Mouse (Mus musculus) WW6 (cell line): ENCODE measurements around the gene Ephb1.

Experiments used
- DNase-seq: peaks from one replicate; pipeline ENCODE4 v3.0.0-alpha.2; 2013; ENCODE audit warnings: low read depth, low spot score

Gene Ephb1

DNA sequence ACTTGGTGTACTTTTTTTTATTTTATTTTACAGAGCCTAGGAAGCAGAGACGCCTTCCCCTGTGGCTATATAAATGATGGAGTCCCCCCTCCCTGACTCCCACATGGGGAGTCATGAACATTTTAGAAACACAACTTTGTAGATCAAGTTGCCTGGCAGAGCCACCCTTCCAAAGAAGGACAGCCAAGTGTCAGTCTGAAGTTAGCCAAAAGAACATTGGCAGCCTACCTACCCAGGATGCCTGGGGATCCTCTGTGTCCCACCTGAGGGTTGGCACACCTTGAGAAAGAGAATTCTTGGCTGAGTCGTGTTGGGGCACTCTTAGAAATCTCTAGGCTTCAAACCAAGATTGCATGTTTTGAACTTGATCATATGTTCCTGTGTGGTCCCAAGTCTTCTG lies 360.4 kb downstream of the Ephb1 start:
- no peak for DNase-seq

DNA sequence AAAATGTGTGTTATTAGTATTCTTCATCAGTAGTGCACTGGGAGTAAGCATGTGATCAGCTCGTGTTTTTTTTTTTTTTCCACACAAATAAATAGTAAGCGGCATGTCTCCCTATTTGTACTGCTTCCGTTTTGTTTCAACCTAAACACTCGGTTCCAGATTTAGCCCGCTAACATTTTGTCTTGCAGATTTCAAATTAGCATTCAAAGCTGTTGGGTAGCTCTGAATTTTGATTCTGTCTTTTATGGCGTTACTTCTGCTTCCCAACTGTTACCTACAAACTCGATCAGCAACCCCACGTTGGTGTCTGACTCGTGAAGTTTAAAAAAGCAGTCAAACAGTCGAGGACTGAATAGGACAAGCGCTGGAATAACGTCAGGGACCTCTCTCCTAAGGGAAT lies 363.7 kb downstream of the Ephb1 start:
- DNase-seq, result no peak

DNA sequence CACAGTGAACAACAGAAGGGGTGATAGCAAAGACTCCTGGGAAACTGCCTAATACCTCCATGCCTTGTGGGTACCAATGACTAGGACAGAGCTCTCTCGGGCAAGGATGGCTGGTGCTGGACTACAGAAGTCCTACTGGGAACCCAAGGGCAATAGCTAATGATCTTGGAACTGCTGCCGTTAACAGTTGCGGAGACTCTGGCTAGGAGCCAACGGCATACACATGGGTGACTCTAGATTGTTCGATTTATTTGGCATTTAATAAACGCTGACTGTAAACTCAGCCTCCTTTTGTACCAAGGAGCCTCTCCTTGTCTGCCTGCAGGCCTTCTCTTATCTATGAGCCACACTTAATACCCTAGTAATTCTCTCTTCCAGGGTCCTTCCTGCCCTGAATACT lies 364.5 kb downstream of the Ephb1 start:
- DNase-seq, result no peak

DNA sequence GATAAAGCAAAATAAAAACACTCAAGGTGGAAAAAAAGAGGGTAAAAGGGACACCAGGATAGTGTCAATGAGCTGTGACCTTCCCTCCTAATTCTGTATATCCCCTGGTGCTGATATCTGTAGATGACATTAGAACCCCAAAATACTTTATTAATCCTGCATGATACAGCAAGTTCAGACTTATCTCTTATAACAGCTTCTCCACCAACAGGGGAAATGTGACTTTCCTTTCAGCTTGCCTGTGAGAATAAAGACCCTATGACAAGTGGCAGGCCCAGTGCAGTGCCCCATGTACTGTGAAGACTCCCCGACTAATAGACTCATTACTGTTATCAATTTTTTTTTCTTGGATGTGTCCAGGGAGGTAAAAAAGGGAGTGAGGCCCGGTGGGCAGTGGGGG lies 367.6 kb downstream of the Ephb1 start:
- DNase-seq, result no peak

DNA sequence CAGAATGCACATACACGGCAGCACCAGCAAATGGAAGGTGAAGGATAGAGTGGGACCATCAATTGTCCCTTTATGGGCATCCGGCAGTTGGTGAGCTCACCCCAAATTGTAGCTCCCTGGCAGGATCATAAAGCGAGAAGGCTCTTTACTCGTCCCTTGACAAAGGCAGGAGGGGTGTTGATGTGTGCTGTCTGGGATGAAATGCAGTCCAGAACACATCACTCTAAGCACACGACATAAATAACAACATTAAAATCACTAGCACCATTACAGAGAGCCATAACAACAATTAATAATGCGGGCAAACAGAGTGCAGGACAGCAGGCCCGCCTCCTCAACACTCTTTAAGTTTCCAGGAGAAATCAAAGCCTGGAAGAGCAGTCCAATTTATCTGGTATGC lies 372.1 kb downstream of the Ephb1 start:
- no peak for DNase-seq

DNA sequence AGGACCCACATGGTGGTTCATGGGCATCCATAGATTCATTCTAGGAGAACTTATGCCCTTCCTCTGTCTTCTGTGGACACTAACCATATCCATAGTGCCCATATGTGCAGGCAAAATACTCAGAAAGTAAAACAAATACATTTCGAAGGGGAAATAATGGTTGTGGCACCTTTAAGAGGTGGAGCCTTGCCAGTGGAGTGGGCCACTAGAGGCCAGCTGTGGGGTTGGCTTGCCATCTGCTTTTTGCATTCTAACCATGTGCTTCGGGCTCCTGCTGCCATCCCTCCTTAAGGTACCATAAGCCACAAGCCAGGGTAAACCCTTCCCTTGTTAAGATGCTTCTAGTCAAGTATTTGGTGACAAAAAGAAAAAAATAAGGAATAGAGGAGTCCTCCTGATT lies 373.3 kb downstream of the Ephb1 start:
- DNase-seq, result no peak

DNA sequence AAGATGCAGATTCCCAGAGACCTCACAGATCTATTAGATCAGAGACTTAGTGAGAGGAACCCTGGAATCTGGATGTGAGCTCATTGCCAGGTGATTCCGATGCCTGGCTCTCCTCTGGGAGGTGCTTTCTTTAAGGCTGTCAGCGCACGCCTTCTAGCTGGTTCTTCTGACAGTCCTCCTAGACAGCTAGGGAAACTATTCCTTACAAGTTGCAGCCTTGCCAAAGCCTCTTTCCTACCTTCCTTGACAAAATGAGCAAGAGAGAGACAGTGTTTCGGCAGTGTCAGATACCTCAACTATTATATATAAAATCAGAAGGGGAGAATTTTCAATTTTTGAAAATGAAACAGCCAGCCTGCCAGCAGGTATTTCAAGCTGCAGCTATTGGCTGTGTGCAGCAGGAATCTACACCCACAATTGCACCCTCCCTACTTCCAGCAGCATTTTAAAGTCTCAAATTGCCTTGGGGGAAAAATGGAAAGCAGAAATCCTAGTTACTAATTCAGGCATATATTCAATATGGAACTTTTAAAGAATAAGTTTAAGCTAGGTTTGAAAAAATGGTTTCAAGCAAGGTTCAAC lies 377.5 kb downstream of the Ephb1 start:
- no peak for DNase-seq

DNA sequence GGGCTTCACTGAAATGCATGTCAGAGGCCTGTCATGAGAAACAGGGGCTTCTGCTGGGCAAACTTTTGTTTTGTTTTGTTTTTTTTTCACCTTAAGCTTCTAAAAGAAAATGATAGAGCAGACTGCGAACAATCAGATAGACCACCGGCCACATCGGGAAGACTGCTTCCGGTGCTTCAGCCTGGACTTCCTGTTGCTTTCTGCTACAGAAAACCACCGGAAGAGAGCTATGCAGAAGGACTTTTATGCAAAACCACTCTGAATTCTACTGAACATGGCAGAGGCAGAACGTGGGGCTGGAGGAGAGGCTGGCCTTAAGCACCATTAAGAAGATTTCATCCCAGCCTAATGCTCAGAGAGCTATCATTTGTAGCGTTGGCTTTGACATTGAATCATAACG lies 382.2 kb downstream of the Ephb1 start:
- no peak for DNase-seq

DNA sequence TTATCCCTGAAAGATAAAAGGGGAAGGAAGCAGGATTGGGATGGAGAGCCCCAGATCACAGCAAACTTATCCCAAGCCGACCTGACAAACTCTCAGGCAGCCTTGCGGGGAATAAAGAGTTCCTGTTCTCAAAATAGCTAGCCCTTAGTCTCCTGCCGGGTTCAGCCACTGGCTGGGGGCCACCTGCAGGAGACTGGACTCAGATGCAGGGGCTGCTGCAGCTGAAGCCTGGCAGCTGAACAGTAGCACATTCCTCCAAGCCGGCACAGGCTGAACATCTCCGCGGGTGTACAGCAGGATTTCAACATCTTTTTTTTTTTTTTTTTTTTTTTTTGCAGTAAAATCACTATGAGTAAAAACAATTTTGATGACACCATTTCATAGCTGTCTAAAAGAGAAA lies 382.7 kb downstream of the Ephb1 start:
- no peak for DNase-seq

DNA sequence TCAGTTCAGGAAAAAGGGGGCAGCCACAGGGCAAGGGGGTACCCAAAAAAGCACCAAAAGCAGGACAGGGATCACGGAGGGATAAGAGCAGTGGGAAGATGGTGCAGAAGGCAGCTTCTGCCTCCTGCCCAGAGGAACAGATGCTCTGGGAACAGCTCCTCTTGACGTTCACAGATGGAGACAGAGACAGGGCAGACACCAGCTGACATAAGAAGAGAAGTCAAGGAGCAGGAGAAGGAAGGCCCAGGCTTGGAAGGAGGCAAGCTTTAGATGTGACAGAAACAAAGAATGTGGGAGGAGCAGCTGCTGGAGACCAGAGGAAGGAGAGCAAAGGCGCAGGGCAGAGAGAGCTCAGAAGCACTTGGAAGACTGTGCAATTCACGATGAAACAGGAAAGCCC lies 398.3 kb downstream of the Ephb1 start:
- DNase-seq, result no peak

DNA sequence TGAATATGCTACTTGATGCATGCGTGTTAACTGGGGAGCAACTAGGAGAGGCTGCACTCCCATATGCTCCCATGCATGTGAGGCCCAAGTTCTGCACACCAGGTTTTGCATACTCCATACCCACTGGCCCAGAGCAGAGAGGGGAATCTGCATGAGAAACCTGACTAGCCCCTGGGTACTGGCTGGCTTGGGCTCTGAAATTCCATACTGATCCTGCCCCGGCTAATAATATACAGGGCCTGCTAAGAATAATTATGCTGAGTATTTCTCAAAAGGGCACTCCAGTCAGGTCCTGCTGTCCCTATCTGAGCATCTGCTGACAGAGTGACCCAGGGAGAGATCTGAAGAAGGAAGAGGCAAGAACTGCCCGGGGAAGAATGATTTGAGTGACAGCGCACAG lies 400.0 kb downstream of the Ephb1 start:
- DNase-seq, result no peak

DNA sequence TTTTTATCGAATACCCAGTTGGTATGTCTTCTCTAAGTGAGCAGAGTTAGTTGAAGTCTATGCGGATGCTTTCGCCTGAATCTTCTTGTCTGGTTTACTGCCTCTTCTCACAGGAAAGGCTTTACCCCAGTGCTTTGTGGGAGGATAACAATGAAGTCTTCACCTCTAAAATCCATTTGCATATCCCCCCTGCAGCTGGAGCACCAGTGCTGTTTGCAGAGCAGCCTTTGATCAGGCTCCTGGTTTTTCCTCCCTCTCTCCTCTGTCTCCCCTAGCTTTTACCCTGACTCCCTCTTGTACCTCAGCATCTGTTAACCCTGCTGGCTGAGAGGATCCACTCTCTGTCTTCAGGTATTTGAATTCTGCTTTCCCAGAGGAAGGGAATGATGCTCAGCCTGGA lies 404.4 kb downstream of the Ephb1 start:
- no peak for DNase-seq

DNA sequence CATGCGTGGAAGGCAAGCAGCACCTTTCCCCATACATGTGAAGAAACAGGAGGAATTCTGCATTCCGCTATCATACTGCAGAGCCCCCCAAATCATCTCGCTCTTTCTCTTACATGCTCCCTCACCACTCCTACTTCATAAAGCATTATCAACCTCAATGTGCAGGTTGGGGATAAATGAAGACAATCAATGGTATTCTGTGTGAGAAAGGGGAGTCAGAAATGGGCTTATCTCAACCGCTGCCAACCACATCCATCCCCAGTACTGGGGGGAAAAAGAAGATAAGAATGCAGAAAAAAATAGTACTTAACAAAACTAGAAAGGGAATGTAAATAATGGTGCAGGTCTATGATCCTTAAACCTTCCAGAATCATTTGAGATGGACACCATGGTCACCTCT lies 408.7 kb downstream of the Ephb1 start:
- no peak for DNase-seq

DNA sequence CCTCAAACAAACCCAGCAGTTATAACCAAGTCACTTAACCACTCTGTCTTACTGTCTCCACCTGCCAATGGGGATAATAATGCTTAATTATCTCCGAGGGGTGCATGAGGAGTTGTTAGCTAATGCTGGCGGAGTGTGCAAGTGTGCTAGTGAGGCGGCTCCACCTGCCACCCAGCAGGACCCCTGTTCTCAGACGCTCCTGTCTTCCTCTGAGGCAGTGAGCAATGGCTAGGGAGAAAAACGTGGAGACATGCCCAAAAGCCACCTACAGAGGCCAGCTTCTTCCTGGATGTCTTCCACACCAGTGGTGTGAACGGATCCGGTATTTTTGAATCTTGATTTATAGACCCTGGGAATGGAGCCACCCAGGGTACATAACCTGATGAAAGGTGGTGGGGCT lies 409.2 kb downstream of the Ephb1 start:
- DNase-seq, result no peak

DNA sequence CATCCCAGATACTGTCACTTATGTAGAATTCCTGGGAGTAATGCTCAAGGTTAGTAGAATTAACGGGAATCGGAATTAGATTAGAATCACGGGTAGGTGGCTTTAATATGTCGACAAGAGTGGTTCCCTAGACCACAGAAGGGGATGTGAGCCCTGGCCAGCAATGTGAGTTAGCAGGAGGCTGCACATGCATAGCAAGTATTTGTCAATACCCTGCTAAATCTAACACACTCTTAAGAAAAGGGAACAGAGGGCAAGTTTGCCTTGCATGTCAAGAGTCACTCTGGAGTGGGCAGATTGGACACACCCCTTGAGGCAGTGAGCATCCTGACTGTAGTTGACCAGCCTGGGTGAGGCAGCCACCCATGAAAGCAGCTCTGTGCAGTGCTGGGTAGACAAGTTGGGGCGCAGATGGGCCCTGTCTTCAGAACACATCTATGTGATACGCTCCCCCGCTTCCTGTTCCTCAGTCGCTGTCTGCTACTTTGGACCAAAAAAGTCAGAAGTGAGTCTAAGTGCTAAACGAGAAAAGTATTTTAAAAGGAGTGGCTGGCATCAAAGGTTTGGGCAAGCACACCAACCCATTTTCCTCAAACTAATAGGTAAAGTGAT lies 412.3 kb downstream of the Ephb1 start:
- DNase-seq, result no peak

DNA sequence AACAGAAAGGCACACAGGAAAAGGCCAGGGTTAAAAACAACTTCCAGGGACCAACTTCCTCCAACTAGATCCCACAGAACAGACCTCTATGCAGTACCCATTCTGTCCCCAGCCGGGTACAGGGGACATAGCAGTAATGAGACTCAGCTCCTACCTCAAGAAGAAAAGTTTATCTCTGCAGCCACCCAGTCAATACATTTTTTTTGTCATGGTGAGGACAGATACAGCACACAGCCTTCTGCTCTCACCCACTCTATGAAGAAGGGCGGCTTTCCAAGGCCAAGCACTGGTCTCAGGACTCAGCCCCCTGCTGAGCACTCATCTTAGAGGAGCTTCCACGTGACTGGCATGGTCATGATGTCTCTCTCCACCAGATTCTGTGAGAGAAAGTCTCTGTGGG lies 414.3 kb downstream of the Ephb1 start:
- DNase-seq, result no peak

DNA sequence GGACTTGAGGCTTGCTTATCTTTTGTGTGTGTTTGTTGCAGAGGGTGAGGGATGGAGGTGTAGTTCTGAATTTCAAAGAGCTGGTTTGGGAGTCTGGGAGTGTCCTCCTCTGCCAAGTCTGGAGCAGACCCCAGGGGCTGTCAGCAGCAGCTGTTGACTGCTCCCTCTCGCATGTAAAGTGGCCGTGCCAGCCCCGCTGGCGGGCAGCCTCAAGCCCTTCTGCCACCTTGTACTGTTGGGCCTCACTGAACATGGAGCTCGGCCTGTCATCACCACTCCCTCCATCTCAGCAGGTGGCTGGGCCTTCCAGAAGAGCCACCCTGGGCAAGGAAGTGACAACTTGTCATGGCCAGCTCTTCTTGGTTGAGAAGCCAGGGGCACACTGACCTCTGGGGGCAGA lies 415.5 kb downstream of the Ephb1 start:
- DNase-seq, result no peak

DNA sequence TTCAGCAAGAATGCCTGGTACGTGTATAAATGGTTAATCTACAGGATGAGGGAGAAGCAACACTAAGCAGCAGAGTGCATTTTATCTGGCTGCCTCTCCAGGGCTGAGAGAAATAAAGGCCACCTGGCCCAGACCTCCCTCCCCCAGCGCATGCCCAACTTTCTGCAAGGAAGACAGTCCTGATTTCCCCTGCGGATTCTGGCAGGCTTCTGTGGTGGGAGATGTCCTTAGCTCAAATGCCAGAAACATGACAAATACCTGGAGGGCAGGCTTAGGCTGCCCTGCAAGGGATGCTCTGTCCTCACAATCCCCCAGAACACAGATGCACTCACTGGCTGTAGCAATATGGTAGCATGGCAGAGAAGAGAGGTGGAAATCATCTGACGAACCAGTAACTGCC lies 416.4 kb downstream of the Ephb1 start:
- no peak for DNase-seq

DNA sequence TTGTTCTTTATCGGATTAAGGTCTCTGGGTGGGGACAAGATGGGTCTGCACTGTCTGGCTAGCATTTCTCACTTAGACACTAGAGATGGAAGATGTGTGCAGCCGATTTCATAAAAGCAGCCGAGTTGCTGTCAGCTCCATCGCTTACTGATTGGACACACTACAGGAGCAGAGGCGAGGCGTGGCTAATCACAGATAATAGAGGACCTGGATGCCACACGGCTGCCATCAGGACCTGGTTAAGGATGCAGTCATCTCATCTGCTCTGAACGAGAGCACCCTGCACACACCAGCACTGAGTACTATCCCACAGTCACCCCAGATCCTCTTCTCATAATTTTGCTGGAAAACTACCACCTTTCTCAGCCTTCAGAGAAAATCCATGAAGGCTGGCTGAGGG lies 419.6 kb downstream of the Ephb1 start:
- no peak for DNase-seq

DNA sequence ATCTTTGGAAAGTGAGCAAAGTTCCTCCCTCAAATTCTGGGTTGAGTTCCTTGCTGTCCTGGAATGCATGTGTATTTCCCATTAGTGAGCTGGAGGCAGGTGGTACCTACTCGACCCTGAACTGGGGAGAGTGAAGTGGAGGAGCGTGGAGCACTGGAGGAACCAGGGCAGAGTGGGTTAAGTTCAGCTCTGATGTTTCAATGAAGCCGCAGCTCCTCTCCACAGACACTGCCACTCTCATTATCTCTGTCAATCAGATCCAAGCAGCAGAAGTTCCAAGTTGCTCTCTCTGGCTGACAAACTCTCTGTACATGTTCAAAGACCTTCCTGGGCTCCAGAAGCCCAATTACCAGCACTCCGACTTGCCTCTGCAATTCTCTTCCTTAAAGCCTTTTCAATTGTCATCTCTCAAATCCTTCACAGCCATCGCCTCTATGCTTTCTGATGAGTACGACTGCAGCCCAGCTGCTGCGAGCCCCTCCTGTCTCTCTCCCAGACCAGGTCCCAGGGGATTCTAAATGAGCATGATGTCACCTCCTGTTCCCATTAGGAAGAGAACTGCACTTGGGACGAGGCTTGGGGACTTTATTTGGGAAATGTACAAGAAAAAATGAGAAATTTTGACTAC lies 420.4 kb downstream of the Ephb1 start:
- DNase-seq, result no peak

DNA sequence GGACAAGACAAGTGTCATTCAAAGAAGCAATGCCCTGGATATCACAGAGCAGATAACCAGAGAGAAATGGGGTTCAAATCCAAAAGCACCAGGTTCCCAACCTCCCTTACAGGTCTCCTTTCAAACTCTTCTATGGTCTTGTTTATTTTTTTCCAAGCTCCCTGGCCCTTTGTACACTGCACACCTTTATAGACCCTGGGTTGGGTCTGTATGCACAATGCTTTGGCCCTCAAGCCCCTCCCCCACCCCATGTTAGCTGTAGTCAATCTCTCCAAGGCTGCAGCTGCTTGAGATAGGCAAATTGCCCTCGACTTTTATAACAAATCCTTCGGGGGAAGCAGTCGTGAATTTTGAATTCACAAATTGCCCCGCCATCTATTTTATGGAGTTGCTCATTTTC lies 429.7 kb downstream of the Ephb1 start:
- DNase-seq, result no peak

DNA sequence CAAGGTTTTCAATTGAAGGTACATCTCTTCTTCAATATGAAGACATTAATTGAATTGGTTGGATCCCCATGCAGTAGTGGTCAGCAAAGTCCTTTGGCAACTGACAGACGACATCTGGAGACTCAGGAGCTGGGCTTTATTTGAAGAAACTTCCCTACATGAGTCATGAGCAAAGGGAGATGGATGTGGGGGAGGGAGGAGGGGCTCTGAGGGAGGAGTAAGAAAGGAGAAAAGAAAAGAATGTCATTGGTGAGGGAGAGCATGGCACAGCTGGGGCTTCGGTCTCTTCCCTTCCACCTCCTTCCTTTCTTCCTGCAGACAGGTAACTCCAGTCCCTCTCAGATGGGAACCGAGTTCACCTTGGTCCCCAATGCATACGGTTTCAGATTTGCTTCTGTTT lies 431.6 kb downstream of the Ephb1 start:
- no peak for DNase-seq

DNA sequence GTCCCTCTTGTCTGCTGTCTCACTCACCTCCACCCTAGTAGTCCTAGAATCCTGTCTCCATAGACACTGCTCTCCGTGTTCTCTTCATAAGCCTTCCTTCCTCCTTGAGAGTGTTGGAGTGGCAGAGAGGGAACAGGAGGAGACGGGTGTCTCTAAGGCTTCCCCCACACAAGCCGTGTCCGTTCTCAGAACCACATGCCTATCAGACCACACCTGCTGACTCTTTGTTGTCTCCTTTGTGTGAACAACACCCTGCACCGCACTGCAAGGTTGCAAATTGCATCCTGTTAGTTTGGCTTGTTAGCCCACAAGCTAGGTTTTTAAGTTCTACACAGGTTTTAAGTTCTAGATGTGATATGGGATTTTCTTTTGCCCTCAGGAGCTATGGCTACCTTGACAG lies 435.2 kb downstream of the Ephb1 start:
- no peak for DNase-seq

DNA sequence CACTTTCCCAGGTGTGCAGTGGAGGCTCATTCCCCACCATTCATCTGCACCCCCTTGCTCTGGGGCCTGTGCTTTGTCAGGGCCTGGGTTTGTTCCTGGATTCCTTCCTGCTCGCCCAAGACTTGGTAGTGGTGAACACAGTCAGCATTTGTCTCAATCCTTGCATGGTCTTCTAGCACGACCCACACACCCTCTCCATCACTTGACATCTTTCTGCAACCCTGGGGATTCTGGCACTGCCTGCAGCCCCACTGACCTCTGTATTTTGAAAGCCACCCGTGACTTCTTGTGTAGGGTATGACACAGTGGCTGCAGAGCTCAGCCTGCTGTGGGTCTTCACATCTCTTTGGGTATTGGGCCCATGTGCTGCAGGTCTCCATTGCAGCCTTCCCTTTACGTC lies 435.7 kb downstream of the Ephb1 start:
- no peak for DNase-seq
